Mouse (Mus musculus) liver, postnatal 0 days (tissue): ENCODE measurements around the gene Gm28051. TPM values are rescaled to one million over a fixed set of nuclear protein-coding genes. Genes with fewer than 3 reads are reported as not detected.

Experiments used
- ATAC-seq: fragments of 200-750 bp; cut with Nextera tagmentation; 2 replicates; pipeline ENCODE4 v1.8.0; 2017; ENCODE audit warnings: mild to moderate bottlenecking, moderate library complexity
- DNase-seq: peaks from one replicate; pipeline ENCODE4 v3.0.0-alpha.2; 2016
- H3K27ac ChIP-seq: fragments of 300-500 bp; sonication (generic); 2 replicates; pipeline ENCODE4 v1.5.1; 2014; ENCODE audit warnings: antibody characterized with exemption, moderate library complexity, mild to moderate bottlenecking, low read depth
- H3K27me3 ChIP-seq: fragments of 300-500 bp; sonication (generic); 2 replicates; pipeline ENCODE4 v1.6.1; 2014; ENCODE audit warnings: low read length, control low read depth, mixed read lengths; ENCODE audit not compliant: insufficient read depth
- H3K36me3 ChIP-seq: fragments of 300-500 bp; sonication (generic); replicated peaks from 2 replicates; pipeline ENCODE4 v1.6.1; 2014; ENCODE audit warnings: mild to moderate bottlenecking, control low read depth, low read length, moderate library complexity, mixed read lengths; ENCODE audit not compliant: insufficient read depth
- H3K4me1 ChIP-seq: fragments of 300-500 bp; sonication (generic); 2 replicates; pipeline ENCODE4 v1.6.1; 2014; ENCODE audit warnings: antibody characterized with exemption, mild to moderate bottlenecking, control low read depth; ENCODE audit not compliant: insufficient read depth
- H3K4me2 ChIP-seq: fragments of 300-500 bp; sonication (generic); 2 replicates; pipeline ENCODE4 v1.6.1; 2014; ENCODE audit warnings: low read depth, mild to moderate bottlenecking, low read length, moderate library complexity, mixed read lengths
- H3K4me3 ChIP-seq: fragments of 300-500 bp; sonication (generic); 2 replicates; pipeline ENCODE4 v1.5.1; 2014; ENCODE audit warnings: low read depth, low read length
- H3K9ac ChIP-seq: fragments of 300-500 bp; sonication (generic); replicated peaks from 2 replicates; pipeline ENCODE4 v1.6.1; 2014; ENCODE audit warnings: mild to moderate bottlenecking, moderate library complexity
- H3K9me3 ChIP-seq: fragments of 300-500 bp; sonication (generic); 2 replicates; pipeline ENCODE4 v1.6.1; 2016; ENCODE audit warnings: mild to moderate bottlenecking, control low read depth, low read length, mixed read lengths
- CTCF ChIP-seq: sonication (generic); IDR thresholded peaks from 2 replicates; pipeline ENCODE4 v1.5.1; 2016; ENCODE audit warnings: antibody characterized with exemption, low read depth
- EP300 ChIP-seq: IDR thresholded peaks from 2 replicates; pipeline ENCODE4 v1.6.1; 2016; ENCODE audit warnings: antibody characterized with exemption, low read depth, mild to moderate bottlenecking
- WGBS: fragments of 180-500 bp; shearing (Covaris S2); extraction: QIAGEN DNeasy Blood & Tissue Kit; methylation state at CpG from one replicate; pipeline ENCODE4 v1.1.7; 2014; ENCODE audit not compliant: insufficient replicate concordance; 5-methylcytosine and 5-hydroxymethylcytosine counted together
- polyA plus RNA-seq: library from polyadenylated mRNA; unstranded; fragments of >200 nt; fragmentation: Nextera tagmentation; extraction: Ambion mirVana; gene quantifications from 2 replicates; pipeline ENCODE4 v1.2.1, GENCODE M21; 2015

Gm28051 gene
- polyA plus RNA-seq, 1 experiment from 2014 or later, result not detected

GRCm38 (mm10) chr12:102744839-102745238, 12.7 kb downstream of the Gm28051 start:
- Histone ChIP-seq H3K9me3 (no peaks in the 10 kb centered on the region), H3K27ac (peak overlapping the region; percentile 92; the same call in 1 of the 2 replicates)
- WGBS, result 29% methylated on average over 6 of the region's 6 CpGs

GRCm38 (mm10) chr12:102743589-102744574, 13.7 kb downstream of the Gm28051 start, which contains the start of the genes Moap1 and Tmem251:
Gene Moap1 (minus strand): TSS chr12:102743661.
Gene Tmem251 (plus strand): TSS chr12:102743762.
- peak; percentile 93 for DNase-seq
- peaks cover 19% of the 10 kb centered on the region for H3K4me1 ChIP-seq
- WGBS, result 1% methylated on average over 59 of the region's 63 CpGs
- no peak for TF ChIP-seq CTCF
- no peak for TF ChIP-seq EP300
- peak within 1 kb of the TSS; percentile 92 for H3K27ac ChIP-seq
- H3K4me2 ChIP-seq, result peak within 1 kb of the TSS; percentile 81
- H3K4me3 ChIP-seq, result peak within 1 kb of the TSS; percentile 67
- no peaks in the 10 kb centered on the region for H3K9me3 ChIP-seq
- no peaks in the 10 kb centered on the region for H3K27me3 ChIP-seq
- no peaks in the 10 kb centered on the region; the same call in 1 of the 2 replicates for H3K36me3 ChIP-seq
- peak; percentile 97 for ATAC-seq
- peak within 1 kb of the TSS; percentile 75 for H3K9ac ChIP-seq

More at GRCm38 (mm10) chr12:102744839-102745238, 12.7 kb downstream of the Gm28051 start:
- H3K27me3 ChIP-seq, result no peaks in the 10 kb centered on the region
- no peak for TF ChIP-seq EP300
- TF ChIP-seq CTCF, result peak; percentile 31; the same call in 1 of the 2 replicates
- peaks cover 4% of the 10 kb centered on the region; the same call in 1 of the 2 replicates for H3K36me3 ChIP-seq
- H3K4me2 ChIP-seq, result peak overlapping the region; percentile 81
- no peak overlapping the region for H3K9ac ChIP-seq
- H3K4me1 ChIP-seq, result peaks cover 19% of the 10 kb centered on the region
- ATAC-seq (no peak), DNase-seq (peak; percentile 31)
- H3K4me3 ChIP-seq, result peak overlapping the region; percentile 67

GRCm38 (mm10) chr12:102743036-102743588, 14.5 kb downstream of the Gm28051 start:
- H3K4me1 ChIP-seq, result peaks cover 19% of the 10 kb centered on the region
- peak overlapping the region; percentile 75 for H3K9ac ChIP-seq
- TF ChIP-seq EP300 (no peak), CTCF (no peak)
- peak overlapping the region; percentile 67 for H3K4me3 ChIP-seq
- DNase-seq (no peak), ATAC-seq (peak; percentile 55)
- H3K36me3 ChIP-seq, result no peaks in the 10 kb centered on the region
- peak overlapping the region; percentile 92 for H3K27ac ChIP-seq
- no peaks in the 10 kb centered on the region for H3K27me3 ChIP-seq
- no peaks in the 10 kb centered on the region for H3K9me3 ChIP-seq
- peak overlapping the region; percentile 81 for H3K4me2 ChIP-seq
- 2% methylated on average over 33 of the region's 33 CpGs for WGBS

GRCm38 (mm10) chr12:102742056-102742455, 15.5 kb downstream of the Gm28051 start:
- H3K4me3 ChIP-seq, result no peak overlapping the region
- WGBS, result 69% methylated on average over 7 of the region's 7 CpGs
- H3K27me3 ChIP-seq, result no peaks in the 10 kb centered on the region
- peaks cover 19% of the 10 kb centered on the region for H3K4me1 ChIP-seq
- no peak overlapping the region for H3K27ac ChIP-seq
- ATAC-seq (no peak), DNase-seq (no peak)
- H3K4me2 ChIP-seq, result no peak overlapping the region
- no peaks in the 10 kb centered on the region for H3K9me3 ChIP-seq
- no peak overlapping the region for H3K9ac ChIP-seq
- TF ChIP-seq CTCF (no peak), EP300 (no peak)
- no peaks in the 10 kb centered on the region for H3K36me3 ChIP-seq

- H3K9ac ChIP-seq, result no peak overlapping the region
- H3K4me3 ChIP-seq, result no peak overlapping the region
- TF ChIP-seq CTCF, result peak; percentile 67
- no peak for TF ChIP-seq EP300
- H3K9me3 ChIP-seq, result no peaks in the 10 kb centered on the region
- H3K36me3 ChIP-seq, result no peaks in the 10 kb centered on the region
- no peak overlapping the region for H3K4me2 ChIP-seq
- H3K27ac ChIP-seq, result no peak overlapping the region
- peaks cover 14% of the 10 kb centered on the region for H3K4me1 ChIP-seq
- no peak for DNase-seq
- WGBS, result 61% methylated on average over 3 of the region's 3 CpGs
- H3K27me3 ChIP-seq, result no peaks in the 10 kb centered on the region
- no peak for ATAC-seq
Measured at GRCm38 (mm10) chr12:102740285-102740684, 17.3 kb downstream of the Gm28051 start.

GRCm38 (mm10) chr12:102739096-102739495, 18.5 kb downstream of the Gm28051 start:
- Histone ChIP-seq H3K27me3 (no peaks in the 10 kb centered on the region), H3K9ac (no peak overlapping the region), H3K4me1 (peaks cover 8% of the 10 kb centered on the region), H3K4me2 (no peak overlapping the region), H3K4me3 (no peak overlapping the region), H3K36me3 (no peaks in the 10 kb centered on the region), H3K27ac (no peak overlapping the region), H3K9me3 (no peaks in the 10 kb centered on the region)
- WGBS, result 81% methylated on average over 5 of the region's 5 CpGs
- TF ChIP-seq CTCF (no peak), EP300 (no peak)
- no peak for ATAC-seq
- DNase-seq, result no peak
